Mouse (Mus musculus) kidney, adult 2 months (tissue): ENCODE measurements around the gene Als2cl. TPM values are rescaled to one million over a fixed set of nuclear protein-coding genes. Genes with fewer than 3 reads are reported as not detected.

Experiments used
- DNase-seq: peaks from one replicate; pipeline ENCODE4 v3.0.0; 2021
- H3K27ac ChIP-seq: fragments of 200-500 bp; 2 replicates; pipeline ENCODE4 v1.5.1; 2012; ENCODE audit warnings: low read depth, low read length, control low read depth, inconsistent platforms; ENCODE audit not compliant: insufficient read depth
- H3K27me3 ChIP-seq: fragments of 200-500 bp; replicated peaks from 2 replicates; pipeline ENCODE4 v1.6.1; 2012; ENCODE audit warnings: mild to moderate bottlenecking, moderate library complexity, low read length, inconsistent platforms; ENCODE audit not compliant: control insufficient read depth, insufficient read depth
- H3K36me3 ChIP-seq: fragments of 200-500 bp; 2 replicates; pipeline ENCODE4 v1.6.1; 2012; ENCODE audit warnings: mild to moderate bottlenecking, moderate library complexity, low read length, inconsistent platforms; ENCODE audit not compliant: control insufficient read depth, insufficient read depth
- H3K4me1 ChIP-seq: fragments of 200-500 bp; 2 replicates; pipeline ENCODE4 v1.6.1; 2011; ENCODE audit warnings: low read length; ENCODE audit not compliant: control insufficient read depth, insufficient read depth
- H3K4me3 ChIP-seq: fragments of 200-500 bp; 2 replicates; pipeline ENCODE4 v1.5.1; 2011; ENCODE audit warnings: mild to moderate bottlenecking, low read depth, low read length, control low read depth; ENCODE audit not compliant: insufficient read depth
- CTCF ChIP-seq: fragments of 200-500 bp; conservative IDR thresholded peaks from 2 replicates; pipeline ENCODE4 v1.5.1; 2011; ENCODE audit warnings: low read depth, mild to moderate bottlenecking, control low read depth, low read length, moderate library complexity, mixed read lengths; ENCODE audit not compliant: insufficient read depth, insufficient read length
- POLR2A ChIP-seq: fragments of 200-500 bp; IDR thresholded peaks from one replicate; pipeline ENCODE4 v1.6.1; 2011; ENCODE audit warnings: low read depth, low read length, control low read depth
- WGBS: fragments of 180-500 bp; shearing (Covaris S2); methylation state at CpG from one replicate; pipeline ENCODE4 v1.1.7; 2018; 5-methylcytosine and 5-hydroxymethylcytosine counted together
- polyA plus RNA-seq: library from polyadenylated mRNA; depleted of rRNA; stranded (reverse); fragments of >200 nt; gene quantifications from 2 replicates; pipeline ENCODE4 v1.2.3, GENCODE M21; 2012; rRNA removed

Gene Als2cl
- polyA plus RNA-seq: 32.3 and 40.8 TPM in 2 replicates

DNA sequence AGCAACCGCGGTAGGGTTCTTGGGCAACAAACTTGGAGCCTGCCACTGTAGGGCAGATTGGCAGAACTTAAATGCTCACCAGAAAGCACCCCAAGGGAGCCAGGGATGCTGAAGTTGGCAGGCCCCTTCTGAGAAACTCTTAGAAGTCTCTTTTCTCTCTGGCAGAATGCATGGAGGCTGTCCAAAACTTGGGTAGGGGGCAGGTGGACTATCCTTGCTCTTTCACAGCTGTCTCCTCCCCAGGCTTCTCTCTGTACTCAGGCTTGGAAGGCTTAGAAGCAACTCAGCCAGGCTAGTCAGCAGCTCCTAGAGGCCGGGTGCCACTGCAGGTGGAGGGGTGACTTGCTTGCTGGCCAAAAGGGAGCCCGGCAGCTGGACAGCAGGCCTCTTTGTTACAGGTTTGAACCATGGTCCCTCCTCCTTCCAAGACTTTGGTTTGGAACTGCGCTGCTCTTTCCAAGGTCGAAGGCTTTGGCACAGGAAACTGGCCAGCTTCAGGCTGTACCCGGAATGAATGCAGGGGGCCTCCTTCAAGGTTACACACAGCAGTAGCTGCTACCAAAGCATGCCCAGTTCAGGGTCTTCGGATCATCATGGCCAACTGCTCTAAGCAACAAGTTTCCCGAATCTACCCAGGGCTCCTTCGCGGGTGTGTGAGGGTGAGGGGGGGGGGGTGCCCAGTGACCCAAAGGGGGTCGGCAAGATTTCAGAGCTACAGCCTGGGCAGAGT lies at the start of gene Als2cl:
TSS of gene Als2cl (plus strand) at position 680 of the 730 bp plus-strand sequence.
- Histone ChIP-seq H3K27ac (peak within 1 kb of the TSS; percentile 97), H3K4me3 (peak within 1 kb of the TSS; percentile 75), H3K4me1 (peaks cover 24% of the 10 kb centered on the region), H3K27me3 (no peaks in the 10 kb centered on the region), H3K36me3 (no peaks in the 10 kb centered on the region)
- DNase-seq: peak; percentile 89
- 8% methylated on average over 12 of the region's 12 CpGs for WGBS
- no peak for TF ChIP-seq CTCF
- TF ChIP-seq POLR2A: no peak

GRCm38 (mm10) chr9:110833021-110833420 lies 46.6 kb upstream of the Als2cl start:
- WGBS: 84% methylated on average over 5 of the region's 5 CpGs
- no peak overlapping the region for H3K27ac ChIP-seq
- H3K27me3 ChIP-seq: no peaks in the 10 kb centered on the region

GRCm38 (mm10) chr9:110834411-110834810 lies 45.3 kb upstream of the Als2cl start, which contains the start of gene Prss45:
TSS of gene Prss45 (plus strand) at chr9:110834588.
- no peaks in the 10 kb centered on the region for H3K4me1 ChIP-seq
- no peaks in the 10 kb centered on the region for H3K27me3 ChIP-seq
- WGBS: 88% methylated on average over 19 of the region's 19 CpGs
- no peak for DNase-seq
- no peaks in the 10 kb centered on the region for H3K36me3 ChIP-seq
- TF ChIP-seq CTCF (no peak), POLR2A (no peak)
- no peak within 1 kb of the TSS for H3K27ac ChIP-seq
- no peak within 1 kb of the TSS for H3K4me3 ChIP-seq

More at GRCm38 (mm10) chr9:110833021-110833420, 46.6 kb upstream of the Als2cl start:
- no peak for DNase-seq
- TF ChIP-seq CTCF: no peak
- TF ChIP-seq POLR2A: no peak
- Histone ChIP-seq H3K4me1 (no peaks in the 10 kb centered on the region), H3K4me3 (no peak overlapping the region), H3K36me3 (no peaks in the 10 kb centered on the region)

DNA sequence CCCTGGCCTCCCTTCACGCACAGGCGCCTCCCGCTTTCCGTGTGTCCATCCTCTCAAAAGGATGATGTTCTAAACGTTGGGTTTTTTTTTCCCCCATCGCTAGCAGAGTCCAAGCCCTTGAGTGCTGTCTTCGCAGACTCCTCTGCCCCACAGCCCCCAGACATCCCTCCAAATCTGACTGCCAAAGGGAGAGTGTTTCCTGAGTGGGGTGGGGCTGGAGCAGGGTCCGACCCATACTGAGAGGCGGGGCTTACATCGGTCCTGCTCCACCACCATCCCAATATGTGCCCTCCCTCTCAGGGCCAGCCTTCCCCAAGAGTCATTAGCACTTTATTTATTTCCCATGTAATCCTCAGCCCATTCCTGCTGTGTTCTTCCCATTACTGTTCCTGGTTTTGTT lies 44.7 kb upstream of the Als2cl start:
- Histone ChIP-seq H3K36me3 (no peaks in the 10 kb centered on the region), H3K4me3 (no peak overlapping the region), H3K27ac (no peak overlapping the region), H3K4me1 (no peaks in the 10 kb centered on the region), H3K27me3 (no peaks in the 10 kb centered on the region)
- WGBS: 41% methylated on average over 10 of the region's 10 CpGs
- DNase-seq: no peak
- TF ChIP-seq CTCF: no peak
- no peak for TF ChIP-seq POLR2A

DNA sequence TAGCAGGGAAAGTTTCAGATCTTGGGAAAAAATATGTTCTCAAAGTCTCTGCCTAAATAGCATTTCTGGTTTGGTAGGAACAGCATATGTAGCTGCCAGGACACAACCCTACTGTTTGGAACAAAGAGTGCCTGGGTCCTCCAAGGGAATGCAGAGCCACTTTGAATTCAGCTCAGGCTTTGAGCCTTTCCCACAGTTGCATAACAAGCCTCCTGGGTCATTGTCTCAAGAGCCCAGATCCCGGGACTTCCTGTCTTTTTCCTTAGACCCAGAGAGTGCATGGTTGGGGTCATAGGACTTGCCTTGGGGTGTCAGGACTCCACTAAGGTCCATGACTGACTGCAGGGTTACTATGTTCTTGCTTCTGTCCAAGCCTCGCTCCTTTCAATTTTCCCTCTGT lies 43.6 kb upstream of the Als2cl start:
- no peaks in the 10 kb centered on the region for H3K27me3 ChIP-seq
- no peak overlapping the region for H3K4me3 ChIP-seq
- H3K27ac ChIP-seq: no peak overlapping the region
- TF ChIP-seq CTCF (no peak), POLR2A (no peak)
- WGBS: 51% methylated on average over 2 of the region's 2 CpGs
- no peaks in the 10 kb centered on the region for H3K4me1 ChIP-seq
- H3K36me3 ChIP-seq: no peaks in the 10 kb centered on the region
- peak; percentile 45 for DNase-seq

DNA sequence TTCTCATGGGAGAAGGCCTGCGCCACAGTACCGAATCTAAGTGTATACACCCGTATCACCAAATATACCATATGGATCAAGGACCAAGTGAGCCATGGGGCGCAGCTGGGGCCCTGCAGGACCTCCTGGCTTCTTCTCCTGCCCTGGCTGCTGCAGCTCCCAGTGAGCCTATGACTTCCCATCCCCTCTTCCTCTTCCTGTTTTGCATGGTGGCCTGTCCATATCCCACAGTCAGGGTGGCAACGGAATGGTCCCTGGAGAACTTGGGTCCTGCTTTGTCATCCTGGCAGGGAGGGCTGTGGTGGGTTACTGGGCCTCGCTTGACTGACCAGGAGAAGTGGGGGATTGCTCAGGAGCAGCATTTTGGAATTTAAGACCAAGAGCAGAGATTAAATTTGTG lies 38.8 kb upstream of the Als2cl start:
- Histone ChIP-seq H3K27me3 (no peaks in the 10 kb centered on the region), H3K27ac (no peak overlapping the region), H3K4me1 (no peaks in the 10 kb centered on the region), H3K36me3 (no peaks in the 10 kb centered on the region), H3K4me3 (no peak overlapping the region)
- WGBS: 80% methylated on average over 6 of the region's 6 CpGs
- TF ChIP-seq CTCF (no peak), POLR2A (no peak)
- no peak for DNase-seq

DNA sequence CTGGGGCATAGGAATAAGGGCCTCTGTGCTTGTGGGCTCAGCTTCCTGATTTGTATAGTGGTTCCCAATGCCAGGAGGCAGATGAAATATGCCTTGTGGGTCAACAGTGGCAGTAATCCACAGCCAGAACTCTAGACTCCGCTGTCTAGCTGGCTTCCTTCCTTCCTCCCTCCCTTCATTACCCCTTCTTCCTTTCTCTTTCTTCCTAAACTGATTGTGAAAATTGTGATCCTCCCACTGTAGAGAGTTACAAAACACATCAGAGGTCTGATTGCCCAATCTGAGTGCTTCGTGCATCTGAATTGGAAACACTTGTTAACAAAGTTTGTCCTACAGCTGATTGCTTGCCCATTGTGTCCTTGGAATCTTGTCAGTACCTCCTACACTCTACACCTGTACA lies 38.2 kb upstream of the Als2cl start:
- Histone ChIP-seq H3K27me3 (no peaks in the 10 kb centered on the region), H3K4me3 (no peak overlapping the region), H3K36me3 (no peaks in the 10 kb centered on the region), H3K4me1 (no peaks in the 10 kb centered on the region), H3K27ac (no peak overlapping the region)
- DNase-seq: peak; percentile 52
- TF ChIP-seq POLR2A: no peak
- TF ChIP-seq CTCF: no peak
- 33% methylated on average over 2 of the region's 2 CpGs for WGBS
